Mouse (Mus musculus): ENCODE results near the gene Smbd1.

- no peak for TF ChIP-seq CTCF (IDR thresholded peaks at IDR 0.05; ENCODE audit: low read depth)
- TF ChIP-seq EP300 (IDR thresholded peaks at IDR 0.05; ENCODE audit: low read depth): no peak
Measured at GRCm38 (mm10) chr16:32823487-32823886, 13.2 kb upstream of the Smbd1 start.

Data from heart, postnatal 0 days (tissue).